Mouse (Mus musculus): Measurements from ENCODE around the gene Rtn4rl2. TPM values are rescaled to one million over a fixed set of nuclear protein-coding genes. Genes with fewer than 3 reads are reported as not detected.
"Not testable (repeated sequence)": the region's sequence is repeated elsewhere in the genome, so short reads cannot be mapped to it uniquely, and the experiment has no call there.

The Rtn4rl2 gene
- polyA plus RNA-seq (2015; fragmentation: Nextera tagmentation; extraction: Ambion mirVana), result 0.10 and 0.22 TPM in 2 replicates

GRCm38 (mm10) chr2:84886234-84886731, at the start of gene Rtn4rl2:
Rtn4rl2 (minus strand) TSS chr2:84886710.
- DNase-seq (ENCODE audit: low spot score), result no peak

DNA sequence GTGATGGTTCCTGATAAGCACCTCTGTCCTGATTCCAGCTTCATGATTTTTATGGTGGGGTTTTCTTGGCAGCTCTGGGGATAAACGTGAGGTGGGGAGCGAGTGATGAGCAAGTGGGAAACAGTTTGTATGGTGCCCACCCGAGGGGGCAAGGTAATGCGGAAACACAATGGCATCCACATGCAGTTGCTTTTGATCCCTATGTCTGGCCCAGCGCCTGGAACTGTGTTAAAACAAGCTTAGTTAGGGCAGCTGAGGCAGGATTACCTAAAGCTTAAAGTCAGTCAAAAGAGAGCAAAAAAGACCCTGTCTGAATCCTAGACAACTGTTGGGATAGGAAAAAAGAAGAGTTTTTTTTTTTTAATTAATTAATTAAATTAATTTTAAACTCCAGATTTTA, 48.6 kb upstream of the Rtn4rl2 start:
- DNase-seq (ENCODE audit: low spot score), result no peak

GRCm38 (mm10) chr2:84934649-84935007, 48.1 kb upstream of the Rtn4rl2 start:
- no peak for DNase-seq (ENCODE audit: low spot score)

DNA sequence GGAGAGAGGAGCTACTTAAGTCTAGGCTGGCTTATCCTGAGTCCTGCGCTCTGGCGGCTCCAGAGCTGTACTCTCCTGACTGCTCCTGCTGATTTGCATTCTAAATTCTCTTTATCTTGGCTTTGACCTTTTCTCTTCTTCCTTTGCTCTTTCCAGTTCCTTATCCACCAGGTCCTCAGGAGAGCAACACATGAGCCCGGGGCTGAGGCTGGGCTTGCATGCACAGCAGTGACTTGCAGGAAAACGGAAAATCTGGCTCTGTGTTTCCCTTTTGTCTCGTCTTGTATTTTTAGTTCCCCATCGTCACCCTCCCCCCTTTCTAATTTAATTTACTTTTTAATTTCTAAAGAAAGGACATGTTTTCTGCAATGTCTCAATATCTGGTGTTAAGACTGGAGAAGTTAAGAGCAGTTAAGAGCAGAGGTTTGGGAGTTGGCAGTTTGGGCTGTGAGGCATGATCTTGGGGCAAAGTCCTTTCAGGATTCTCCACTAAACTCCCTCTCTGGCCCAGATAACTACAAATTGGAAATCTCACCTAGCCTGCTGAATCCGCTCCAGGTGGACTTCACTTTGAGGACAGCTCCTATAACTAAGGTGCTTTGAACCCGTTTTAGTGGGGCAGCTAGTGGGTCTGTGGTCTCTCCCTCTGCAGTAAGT, 47.6 kb upstream of the Rtn4rl2 start:
- DNase-seq (ENCODE audit: low spot score), result no peak

DNA sequence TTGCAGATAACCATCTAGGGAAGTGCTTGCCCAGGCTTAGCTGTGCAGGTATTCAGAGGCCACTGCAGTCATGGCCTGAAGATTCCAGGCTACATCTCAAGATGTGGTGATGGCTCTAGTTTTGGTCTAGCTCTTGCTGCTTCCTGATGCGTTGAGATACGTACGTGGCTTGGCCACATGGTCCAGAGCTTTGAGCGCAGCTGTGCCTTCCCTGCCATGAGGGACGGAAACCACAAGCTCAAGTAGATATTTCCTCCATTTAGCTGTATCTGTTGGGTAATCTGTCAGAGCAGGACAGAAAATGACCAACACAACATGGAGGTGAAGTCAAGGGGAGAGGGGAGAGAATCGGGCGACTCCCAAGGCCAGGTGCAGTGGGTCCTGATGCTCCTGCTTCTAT, 43.7 kb upstream of the Rtn4rl2 start:
- no peak for DNase-seq (ENCODE audit: low spot score)

- no peak for DNase-seq (ENCODE audit: low spot score)
Observed at GRCm38 (mm10) chr2:84919601-84920108, 33.1 kb upstream of the Rtn4rl2 start.

DNA sequence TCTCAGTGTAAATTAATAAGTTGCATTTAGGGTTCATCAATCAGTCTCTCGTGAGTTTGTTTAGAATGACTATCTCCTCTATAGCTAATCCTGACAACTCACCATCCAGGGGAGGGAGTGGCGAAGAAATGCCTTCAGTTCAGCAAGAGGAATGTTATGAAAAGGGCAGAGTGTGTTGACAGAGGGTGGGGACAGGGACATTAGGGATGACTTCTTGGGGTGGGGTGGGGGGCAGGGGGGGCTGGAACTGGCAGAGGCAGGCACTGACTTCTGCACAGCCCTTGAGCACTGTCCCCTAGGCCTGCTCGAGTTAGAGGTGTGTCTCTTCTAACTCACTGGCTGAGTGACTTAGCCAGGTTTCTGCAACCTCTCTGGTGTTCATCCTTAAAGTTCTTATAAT, 31.7 kb upstream of the Rtn4rl2 start:
- DNase-seq (ENCODE audit: low spot score), result no peak

- no peak for DNase-seq (ENCODE audit: low spot score)
Observed at GRCm38 (mm10) chr2:84916548-84917320, 30.2 kb upstream of the Rtn4rl2 start.

GRCm38 (mm10) chr2:84915330-84915729, 28.8 kb upstream of the Rtn4rl2 start:
- DNase-seq (ENCODE audit: low spot score), result no peak

GRCm38 (mm10) chr2:84913881-84914280, 27.4 kb upstream of the Rtn4rl2 start:
- DNase-seq (ENCODE audit: low spot score), result no peak

GRCm38 (mm10) chr2:84912722-84913121, 26.2 kb upstream of the Rtn4rl2 start:
- no peak for DNase-seq (ENCODE audit: low spot score)

DNA sequence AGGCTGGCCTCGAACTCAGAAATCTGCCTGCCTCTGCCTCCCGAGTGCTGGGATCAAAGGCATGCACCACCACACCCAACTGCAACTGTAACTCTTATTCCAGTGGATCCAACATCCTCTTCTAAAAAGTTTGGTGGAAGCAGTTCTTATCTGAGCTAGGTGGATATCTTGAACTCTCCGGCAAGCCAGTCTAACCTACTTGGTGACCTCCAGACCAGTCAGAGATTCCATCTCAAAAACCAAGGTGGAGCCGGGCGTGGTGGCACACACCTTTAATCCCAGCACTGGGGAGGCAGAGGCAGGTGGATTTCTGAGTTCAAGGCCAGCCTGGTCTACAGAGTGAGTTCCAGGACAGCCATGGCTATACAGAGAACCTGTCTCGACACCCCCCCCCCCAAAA, 10.2 kb upstream of the Rtn4rl2 start:
- not testable (repeated sequence) for DNase-seq (ENCODE audit: low spot score)

DNA sequence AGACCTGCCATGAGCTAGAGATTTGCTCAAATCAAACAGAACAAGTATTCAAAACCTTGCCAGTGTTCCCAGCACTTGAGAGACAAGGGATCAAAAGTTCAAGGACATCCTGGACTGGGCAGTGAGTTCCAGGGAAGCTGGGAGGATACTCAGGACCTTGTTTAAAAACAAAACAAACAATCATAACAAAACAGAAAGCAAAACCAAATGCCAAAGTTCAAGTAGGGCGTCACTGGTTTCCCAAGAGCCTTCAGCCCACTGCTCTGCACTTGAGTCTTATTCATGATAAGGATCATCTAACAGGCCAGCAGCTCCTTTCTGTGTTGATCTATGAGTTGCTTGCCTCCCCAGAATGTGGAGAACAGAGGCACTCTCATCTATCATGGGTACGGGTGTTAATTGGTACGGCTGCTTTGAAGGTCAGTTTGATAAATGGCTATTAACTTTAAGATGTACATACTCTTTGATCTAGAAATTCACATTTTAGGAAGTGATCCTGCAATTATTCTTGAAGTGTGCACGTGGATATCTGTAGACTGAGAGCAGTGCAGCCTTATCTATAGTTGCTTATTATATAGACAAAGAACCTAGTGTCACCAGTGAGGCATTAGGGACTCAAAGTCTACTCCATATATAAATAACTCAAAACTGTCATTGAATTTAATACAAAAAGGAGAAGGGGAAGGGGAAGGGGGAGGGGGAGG, 9.1 kb upstream of the Rtn4rl2 start:
- DNase-seq (ENCODE audit: low spot score), result no peak

DNA sequence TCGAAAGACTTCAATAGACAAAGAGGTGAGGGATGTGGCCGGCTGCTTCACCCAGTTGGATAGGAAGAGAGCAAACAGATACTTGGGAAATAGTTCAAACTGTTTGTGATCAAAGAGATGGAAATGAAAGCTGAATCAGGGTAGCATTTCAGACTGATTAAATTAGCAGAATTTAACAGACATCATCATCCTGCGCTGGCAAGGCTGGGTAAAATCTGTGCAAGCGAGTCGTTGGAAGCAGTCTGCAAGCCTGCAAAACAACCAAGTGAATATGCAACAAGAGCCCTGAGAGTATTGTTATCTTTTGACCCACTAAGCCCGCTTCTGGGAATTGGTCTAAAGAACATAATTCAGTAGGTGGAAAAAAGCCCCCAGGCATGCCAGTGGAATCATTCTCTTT, 6.8 kb upstream of the Rtn4rl2 start:
- no peak for DNase-seq (ENCODE audit: low spot score)

DNA sequence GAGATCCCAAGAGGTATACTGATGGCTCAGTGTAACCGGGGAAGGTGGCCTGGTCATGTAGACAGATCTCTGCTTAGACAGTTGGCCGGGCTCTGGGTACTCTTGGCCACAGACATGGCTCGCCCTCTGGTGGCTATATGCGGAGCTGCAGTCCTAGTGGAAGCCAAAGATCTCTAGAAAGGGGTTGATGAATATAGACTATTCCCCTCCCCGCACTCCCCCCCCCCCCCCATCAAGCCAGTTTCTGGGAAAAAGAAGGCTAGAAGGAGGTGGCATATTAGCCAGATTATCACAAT, 3.5 kb upstream of the Rtn4rl2 start:
- peak; percentile 69 for DNase-seq (ENCODE audit: low spot score)

DNA sequence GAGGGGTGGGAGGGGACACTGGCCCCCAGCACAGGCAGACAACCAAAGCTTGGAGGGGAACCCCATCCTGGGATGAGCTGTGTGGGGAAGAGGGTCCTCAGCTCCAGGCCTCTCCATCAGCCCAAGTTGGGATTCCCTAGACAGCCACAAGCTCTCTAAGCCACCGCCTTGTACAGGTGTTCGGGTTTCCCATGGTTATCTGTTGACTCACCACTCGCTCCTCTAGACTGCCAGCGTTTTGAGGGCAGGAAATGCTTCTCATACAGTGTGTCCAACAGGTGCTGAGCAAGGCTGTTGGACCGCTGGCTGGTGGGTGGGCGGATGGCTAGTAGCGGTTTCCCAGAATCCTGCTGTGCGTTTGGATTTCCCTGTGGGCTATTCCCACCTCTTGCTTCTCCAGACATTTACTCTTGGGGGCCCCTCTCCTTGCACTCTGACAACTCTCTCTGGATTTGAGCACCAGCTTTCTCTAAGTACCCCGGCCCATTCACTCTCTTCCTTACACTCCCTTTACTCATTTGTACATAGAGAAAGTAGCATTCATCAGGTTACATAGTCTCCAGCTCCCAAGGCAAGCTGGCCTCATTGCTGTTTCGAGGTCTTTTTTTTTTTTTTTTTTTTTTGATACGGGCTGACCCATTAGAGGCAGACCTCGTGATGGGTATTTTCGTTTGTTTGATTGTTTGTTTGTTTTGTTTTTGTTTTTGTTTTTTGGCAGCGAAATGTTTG, 3.0 kb upstream of the Rtn4rl2 start:
- peak; percentile 37 for DNase-seq (ENCODE audit: low spot score)

DNA sequence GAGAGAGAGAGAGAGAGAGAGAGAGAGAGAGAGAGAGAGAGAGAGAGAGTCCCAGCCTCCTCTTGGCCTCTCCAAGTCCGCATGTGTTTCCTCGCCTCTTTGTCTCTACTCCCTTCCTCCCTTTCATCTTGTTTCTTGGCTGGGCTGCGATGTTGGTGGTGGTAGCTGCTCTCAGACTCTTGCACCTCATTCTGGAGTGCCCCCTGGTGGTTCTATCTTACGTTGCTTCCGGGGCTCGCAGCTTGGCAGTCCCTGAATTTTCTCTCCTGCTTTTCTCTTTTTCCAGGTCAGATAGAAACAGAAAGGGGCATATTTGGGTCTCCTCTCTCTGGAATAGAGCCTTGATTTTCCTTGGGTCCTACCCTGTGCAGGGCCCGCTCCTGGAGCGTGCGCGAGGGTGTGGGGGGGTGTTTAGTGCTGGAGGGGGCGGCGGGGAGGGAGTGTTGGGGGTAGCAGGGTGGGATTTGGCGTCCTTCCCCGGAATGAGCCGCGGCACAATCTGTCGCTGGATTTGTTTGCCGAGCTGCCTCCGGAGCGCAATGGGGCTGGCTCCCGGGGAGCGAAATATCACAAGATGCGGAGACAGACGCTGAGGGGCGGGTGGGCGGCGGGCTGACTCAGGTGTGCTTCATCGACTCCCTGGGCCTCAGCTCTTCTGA, 2.3 kb upstream of the Rtn4rl2 start:
- DNase-seq (ENCODE audit: low spot score), result peak; percentile 79

DNA sequence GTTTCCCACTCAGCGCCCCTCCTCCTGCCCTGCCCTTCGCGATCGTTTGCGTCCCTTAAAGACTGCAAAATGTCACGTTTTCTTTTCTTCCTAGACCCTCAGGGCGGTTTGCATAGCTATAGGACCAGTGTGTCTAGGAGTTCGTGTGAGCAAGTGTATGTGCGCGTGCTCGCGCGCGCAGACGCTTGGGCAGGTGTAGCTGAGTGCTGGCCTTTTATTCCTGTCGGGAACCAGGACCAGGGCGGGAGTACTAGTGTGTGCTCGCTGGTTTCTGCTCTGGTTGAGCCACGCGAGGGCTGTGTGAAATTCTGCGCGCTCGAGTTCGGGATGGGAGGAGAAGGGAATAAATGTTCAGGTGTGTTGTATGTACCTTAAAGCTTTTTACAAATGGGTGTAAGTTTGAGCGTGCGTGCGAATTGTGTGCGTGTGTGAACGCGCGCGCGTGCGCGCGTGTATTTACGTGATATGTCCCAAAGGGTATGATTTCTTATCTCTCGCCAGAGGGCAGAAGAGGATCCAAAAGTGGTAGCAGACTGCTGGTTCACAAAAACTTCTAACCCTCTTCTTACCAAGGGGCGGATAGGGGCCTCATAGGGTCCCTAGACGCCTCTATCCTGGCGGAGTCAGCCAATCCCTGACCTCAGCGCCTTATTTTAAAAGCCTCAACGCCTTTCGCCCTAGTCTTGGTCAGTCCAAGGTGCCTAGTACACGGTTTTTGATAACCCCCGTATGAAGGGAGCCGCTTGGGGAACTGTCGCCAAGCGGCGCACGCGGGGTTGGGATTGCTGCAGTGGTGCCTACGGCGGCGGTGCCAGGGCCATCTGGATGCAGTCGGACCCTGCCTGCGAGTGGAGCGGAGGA, 1.1 kb upstream of the Rtn4rl2 start:
- peak; percentile 58 for DNase-seq (ENCODE audit: low spot score)

GRCm38 (mm10) chr2:84886821-84887281, 341 bp upstream of the Rtn4rl2 start:
- DNase-seq (ENCODE audit: low spot score), result no peak

All from thymus, postnatal 0 days (tissue).